Mouse (Mus musculus): ENCODE data around the gene Eif2ak2. TPM values are rescaled to one million over a fixed set of nuclear protein-coding genes. Genes with fewer than 3 reads are reported as not detected.

Eif2ak2 gene
- 43.1 and 52.8 TPM in 2 replicates for total RNA-seq (2017)

- peak; percentile 69; the same call in 1 of the 2 replicates for ATAC-seq (ENCODE audit: extremely low read depth, insufficient number of reproducible peaks, low FRiP score, poor library complexity, severe bottlenecking)
Observed at GRCm38 (mm10) chr17:78882401-78883112, at the start of gene Eif2ak2. TSS of gene Eif2ak2 (minus strand) at chr17:78882573.

DNA sequence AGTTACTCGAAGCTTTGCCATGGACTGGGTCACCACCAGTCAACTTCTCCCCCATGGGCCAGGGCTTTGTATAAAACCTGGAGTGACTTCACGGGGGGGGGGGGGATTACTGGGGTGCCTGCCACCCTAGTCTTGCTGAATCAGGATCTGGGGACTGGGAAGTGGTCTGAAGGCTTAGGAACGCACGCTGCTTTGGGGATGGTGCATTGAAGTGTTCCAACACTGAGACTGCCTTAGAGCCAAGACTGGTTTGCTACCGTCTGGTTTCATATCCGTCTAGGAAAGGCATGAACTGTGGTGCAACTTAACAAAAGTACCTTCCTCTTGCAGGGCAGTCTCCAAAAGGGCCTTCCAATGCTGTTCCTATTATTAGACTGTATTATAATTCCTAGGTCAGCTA, 35.3 kb upstream of the Eif2ak2 start:
- ATAC-seq (ENCODE audit: extremely low read depth, insufficient number of reproducible peaks, low FRiP score, poor library complexity, severe bottlenecking): no peak

GRCm38 (mm10) chr17:78916899-78917298, 34.5 kb upstream of the Eif2ak2 start:
- no peak for ATAC-seq (ENCODE audit: extremely low read depth, insufficient number of reproducible peaks, low FRiP score, poor library complexity, severe bottlenecking)

GRCm38 (mm10) chr17:78916369-78916813, 34.0 kb upstream of the Eif2ak2 start, which contains the start of gene Cebpzos:
TSS of gene Cebpzos (plus strand) at chr17:78916500.
- ATAC-seq (ENCODE audit: extremely low read depth, insufficient number of reproducible peaks, low FRiP score, poor library complexity, severe bottlenecking): peak; percentile 92

GRCm38 (mm10) chr17:78915772-78916171, 33.4 kb upstream of the Eif2ak2 start:
- ATAC-seq (ENCODE audit: extremely low read depth, insufficient number of reproducible peaks, low FRiP score, poor library complexity, severe bottlenecking): no peak

DNA sequence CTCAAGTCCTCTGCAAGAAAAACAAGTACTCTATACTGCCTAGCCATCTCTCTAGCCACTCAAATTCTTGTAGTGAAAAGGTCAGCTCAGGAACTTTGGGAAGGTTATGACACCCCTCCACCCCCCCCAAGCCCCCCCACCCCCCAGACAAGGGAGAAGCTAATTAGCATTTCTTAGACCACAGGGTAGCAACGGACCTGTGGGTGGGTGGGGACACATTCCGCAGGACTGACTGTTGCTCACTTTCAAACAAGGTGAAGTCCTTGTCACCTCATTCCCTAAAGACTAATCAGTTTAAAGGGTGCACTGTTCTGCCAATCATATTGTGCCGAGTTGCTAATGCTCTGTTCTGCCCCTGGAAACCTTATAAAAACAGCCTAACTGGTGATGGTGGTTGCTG, 31.5 kb upstream of the Eif2ak2 start:
- ATAC-seq (ENCODE audit: extremely low read depth, insufficient number of reproducible peaks, low FRiP score, poor library complexity, severe bottlenecking): no peak

DNA sequence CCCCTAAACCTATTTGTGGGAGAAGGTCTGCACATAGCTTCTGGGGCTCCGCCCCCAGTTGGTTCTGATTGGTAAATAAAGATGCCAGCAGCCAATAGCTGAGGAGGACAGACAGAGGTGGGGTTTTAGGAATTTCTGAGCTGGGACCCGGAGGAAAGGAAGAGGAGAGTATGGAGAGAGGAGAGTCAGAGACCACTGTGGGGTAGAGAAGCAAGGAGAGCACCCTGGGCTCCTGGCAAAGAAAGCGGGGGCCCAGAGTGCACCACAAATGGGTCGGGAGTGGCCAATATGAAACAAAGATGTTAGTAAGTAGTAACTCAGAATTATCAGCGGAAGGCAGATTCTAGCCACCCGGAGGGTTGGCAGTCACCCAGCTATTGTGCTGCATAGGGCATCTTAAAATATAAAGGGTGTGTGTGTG, 30.5 kb upstream of the Eif2ak2 start:
- no peak for ATAC-seq (ENCODE audit: extremely low read depth, insufficient number of reproducible peaks, low FRiP score, poor library complexity, severe bottlenecking)

DNA sequence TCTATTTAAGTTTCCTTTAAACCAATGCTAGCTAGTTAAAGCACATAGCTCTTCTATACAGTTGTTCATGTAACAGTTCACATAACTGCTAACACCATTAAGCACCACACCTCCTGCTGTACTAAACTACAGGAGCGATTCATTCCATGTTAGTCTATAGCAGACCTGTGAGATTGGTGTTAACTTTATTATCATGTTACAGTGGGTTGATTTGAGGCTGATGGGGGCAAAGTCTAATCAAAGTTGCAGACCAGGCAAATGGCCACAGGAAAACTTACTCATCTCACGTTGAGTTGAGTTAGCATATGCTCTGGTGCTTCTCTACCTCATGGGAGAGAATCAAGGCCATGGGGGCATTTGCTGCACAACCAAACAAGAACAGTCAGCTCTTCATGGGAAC, 27.0 kb upstream of the Eif2ak2 start:
- no peak for ATAC-seq (ENCODE audit: extremely low read depth, insufficient number of reproducible peaks, low FRiP score, poor library complexity, severe bottlenecking)

GRCm38 (mm10) chr17:78906892-78907291, 24.5 kb upstream of the Eif2ak2 start, which contains the start of gene Sult6b1:
TSS of gene Sult6b1 (minus strand) at chr17:78906992.
- ATAC-seq (ENCODE audit: extremely low read depth, insufficient number of reproducible peaks, low FRiP score, poor library complexity, severe bottlenecking): no peak

DNA sequence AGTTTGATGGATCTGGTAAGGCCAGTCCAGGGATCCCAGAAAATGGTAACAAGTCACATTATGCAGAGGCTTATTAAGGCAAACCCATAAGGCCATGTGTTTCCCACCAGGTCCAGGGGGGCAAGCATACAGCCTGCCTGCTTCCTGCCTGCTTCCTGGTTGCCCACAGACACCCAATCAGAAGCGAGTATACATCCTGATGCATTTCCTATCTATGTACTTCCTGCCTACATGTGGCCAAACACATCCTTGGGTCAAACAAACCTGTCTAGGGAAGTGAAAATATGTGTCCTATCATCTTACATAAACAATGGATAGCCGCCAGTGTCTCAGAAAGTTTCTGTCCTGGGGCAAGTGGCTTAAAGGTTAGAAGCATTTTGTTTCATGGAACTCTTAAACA, 20.8 kb upstream of the Eif2ak2 start:
- no peak for ATAC-seq (ENCODE audit: extremely low read depth, insufficient number of reproducible peaks, low FRiP score, poor library complexity, severe bottlenecking)

DNA sequence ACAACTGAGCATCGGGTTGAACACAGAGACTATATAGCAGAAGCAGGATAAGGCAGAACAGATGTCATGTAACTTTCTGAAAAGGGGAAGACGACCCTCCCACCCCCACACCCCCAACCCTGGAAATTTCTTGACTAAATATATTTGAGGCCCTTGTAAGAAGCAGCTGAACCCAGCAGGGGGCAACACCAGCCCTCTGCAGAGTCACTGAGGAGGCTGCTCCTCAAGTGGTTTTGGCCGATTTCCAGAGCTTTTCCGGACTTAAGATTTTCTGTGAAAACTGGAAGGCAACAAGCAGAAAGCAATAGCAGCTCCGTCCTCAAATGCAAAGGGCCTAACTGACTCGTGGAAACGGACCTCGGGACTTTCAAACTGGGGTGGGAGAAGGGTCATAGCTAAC, 13.0 kb upstream of the Eif2ak2 start:
- no peak for ATAC-seq (ENCODE audit: extremely low read depth, insufficient number of reproducible peaks, low FRiP score, poor library complexity, severe bottlenecking)

- no peak for ATAC-seq (ENCODE audit: extremely low read depth, insufficient number of reproducible peaks, low FRiP score, poor library complexity, severe bottlenecking)
Observed at GRCm38 (mm10) chr17:78894991-78895390, 12.6 kb upstream of the Eif2ak2 start.

- ATAC-seq (ENCODE audit: extremely low read depth, insufficient number of reproducible peaks, low FRiP score, poor library complexity, severe bottlenecking): peak; percentile 55; the same call in 1 of the 2 replicates
Observed at GRCm38 (mm10) chr17:78891020-78891419, 8.6 kb upstream of the Eif2ak2 start.

DNA sequence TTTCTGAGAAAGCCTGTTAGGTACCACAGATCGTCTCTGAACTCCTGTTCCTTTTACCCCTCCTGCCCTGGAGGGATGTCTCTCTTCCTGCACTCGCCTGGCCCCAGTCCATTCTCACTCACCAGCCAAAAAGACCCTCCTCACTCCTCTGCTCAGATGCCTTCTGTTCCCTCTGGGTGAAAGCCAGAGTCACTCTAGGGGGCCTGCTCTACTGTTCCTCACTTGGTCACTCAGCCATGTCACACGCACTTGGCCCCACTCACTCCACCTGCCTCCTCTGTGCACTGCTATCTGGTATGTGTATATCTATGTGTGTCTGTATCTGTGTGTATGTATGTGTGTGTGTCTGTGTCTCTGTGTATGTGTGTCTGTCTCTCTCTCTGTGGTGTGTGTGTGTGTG, 6.8 kb upstream of the Eif2ak2 start:
- no peak for ATAC-seq (ENCODE audit: extremely low read depth, insufficient number of reproducible peaks, low FRiP score, poor library complexity, severe bottlenecking)

GRCm38 (mm10) chr17:78888554-78888953, 6.2 kb upstream of the Eif2ak2 start:
- no peak for ATAC-seq (ENCODE audit: extremely low read depth, insufficient number of reproducible peaks, low FRiP score, poor library complexity, severe bottlenecking)

DNA sequence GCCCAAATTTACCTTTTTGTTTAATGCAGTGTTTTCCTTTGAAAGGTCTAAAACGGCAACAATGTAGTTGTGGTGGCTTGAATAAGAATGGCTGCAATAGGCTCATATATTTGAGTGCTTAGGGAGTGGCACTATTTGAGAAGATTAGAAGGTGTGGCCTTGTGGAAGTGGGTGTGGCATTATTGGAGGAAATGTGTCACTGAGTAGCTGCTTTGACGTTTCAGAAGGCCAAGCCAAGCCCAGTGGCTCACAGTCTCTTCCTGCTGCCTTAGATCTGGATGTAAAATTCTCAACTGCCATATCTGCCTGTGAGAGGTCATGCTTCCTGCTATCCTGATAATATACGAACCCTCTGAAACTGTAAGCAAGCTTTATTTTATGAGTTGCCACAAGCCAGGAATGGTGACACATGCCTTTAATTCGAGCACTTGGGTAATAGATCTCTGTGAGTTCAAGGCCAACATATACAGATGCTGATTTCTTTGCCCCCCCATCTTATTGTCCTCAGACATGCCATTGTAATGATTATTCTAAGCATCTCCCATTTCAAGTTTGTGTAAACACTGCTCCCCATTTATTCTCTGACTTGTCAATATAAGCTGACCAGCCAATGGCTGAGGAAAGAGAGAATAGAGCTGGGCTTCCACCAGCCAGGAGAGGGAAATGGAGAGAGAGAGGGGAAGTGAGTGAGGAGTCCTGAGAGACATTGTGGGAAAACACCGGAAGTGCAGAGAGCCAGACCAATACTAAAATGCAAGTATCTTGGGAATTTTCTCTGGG, 3.1 kb upstream of the Eif2ak2 start:
- ATAC-seq (ENCODE audit: extremely low read depth, insufficient number of reproducible peaks, low FRiP score, poor library complexity, severe bottlenecking): no peak

DNA sequence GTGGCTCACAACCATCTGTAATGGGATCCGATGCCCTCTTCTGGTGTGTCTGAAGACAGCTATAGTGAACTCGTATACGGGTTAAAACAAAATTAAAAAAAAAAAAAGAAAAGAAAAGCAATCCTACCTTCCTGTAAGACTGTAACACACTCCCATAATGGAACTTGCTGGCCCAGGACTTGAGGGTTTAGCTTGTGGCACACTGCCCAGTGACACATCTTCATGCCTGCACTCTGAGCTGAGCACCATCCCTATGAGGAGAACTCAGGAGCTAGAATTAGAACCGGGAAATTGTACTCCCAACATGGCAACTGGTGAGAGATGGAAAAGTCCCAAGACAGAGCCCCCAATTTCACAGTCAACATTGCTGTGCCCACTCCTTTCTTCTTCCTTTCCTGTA, 918 bp upstream of the Eif2ak2 start:
- no peak for ATAC-seq (ENCODE audit: extremely low read depth, insufficient number of reproducible peaks, low FRiP score, poor library complexity, severe bottlenecking)

DNA sequence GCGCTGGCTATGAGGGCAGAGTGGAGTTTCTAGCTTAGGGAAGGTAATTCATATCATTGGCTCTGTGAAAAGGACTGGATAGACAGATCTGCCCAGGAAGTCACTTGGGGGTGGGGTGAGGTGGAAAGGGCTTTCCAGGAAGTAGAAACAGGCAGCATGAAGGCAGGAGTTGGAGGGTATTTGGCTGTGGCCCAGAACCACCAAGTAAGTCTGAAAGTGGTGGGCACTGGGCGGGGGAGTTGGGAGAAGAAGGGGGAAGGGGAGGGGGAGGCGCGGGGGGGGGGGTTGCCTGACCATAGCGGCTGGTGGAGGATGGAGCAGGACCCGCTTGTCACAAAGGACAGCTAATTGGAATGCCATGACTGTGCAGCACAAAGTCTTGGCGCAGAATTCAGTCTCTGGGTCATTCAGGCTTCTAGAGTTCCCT, 482 bp downstream of the Eif2ak2 start:
- ATAC-seq (ENCODE audit: extremely low read depth, insufficient number of reproducible peaks, low FRiP score, poor library complexity, severe bottlenecking): peak; percentile 33; the same call in 1 of the 2 replicates

GRCm38 (mm10) chr17:78873886-78874285, 8.5 kb downstream of the Eif2ak2 start:
- ATAC-seq (ENCODE audit: extremely low read depth, insufficient number of reproducible peaks, low FRiP score, poor library complexity, severe bottlenecking): no peak

DNA sequence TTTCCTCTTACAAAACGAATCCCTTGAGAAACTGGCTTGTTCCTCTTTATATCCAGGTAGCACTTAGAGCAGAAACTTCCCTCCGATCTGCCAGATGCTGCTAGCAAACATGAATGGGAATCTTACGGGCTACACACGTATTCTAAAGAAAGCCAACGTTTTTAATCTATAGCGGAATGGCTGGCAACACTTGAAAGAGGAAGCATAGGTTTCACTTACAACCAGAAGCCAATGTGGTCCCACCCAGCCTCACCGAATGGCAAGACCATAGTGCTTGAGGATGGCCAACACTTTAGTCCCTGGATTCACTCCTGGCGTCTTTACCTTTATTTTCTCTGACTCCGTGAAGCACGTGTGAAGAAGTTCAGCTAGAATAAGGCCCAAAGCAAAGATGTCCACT, 26.1 kb downstream of the Eif2ak2 start:
- no peak for ATAC-seq (ENCODE audit: extremely low read depth, insufficient number of reproducible peaks, low FRiP score, poor library complexity, severe bottlenecking)
